Mouse (Mus musculus): Measurements from ENCODE around the gene Ythdf2. TPM values are rescaled to one million over a fixed set of nuclear protein-coding genes. Genes with fewer than 3 reads are reported as not detected.
"Not testable (repeated sequence)": the region's sequence is repeated elsewhere in the genome, so short reads cannot be mapped to it uniquely, and the experiment has no call there.

The Ythdf2 gene
- polyA plus RNA-seq, 1 experiment from 2014 or later: 169 TPM

GRCm38 (mm10) chr4:132247451-132247997 lies 35.4 kb upstream of the Ythdf2 start:
- DNase-seq: no peak
- H3K4me2 ChIP-seq (ENCODE audit: low read length): no peak overlapping the region
- no peak overlapping the region for H3K27ac ChIP-seq (replicated peaks; ENCODE audit: low read depth, low read length)
- ATAC-seq (ENCODE audit: low FRiP score, low TSS enrichment): no peak
- no peaks in the 10 kb centered on the region for H3K4me1 ChIP-seq (ENCODE audit: control insufficient read depth, insufficient read depth, low read length)
- no peaks in the 10 kb centered on the region for H3K9me3 ChIP-seq (ENCODE audit: control insufficient read depth, low read length)
- no peaks in the 10 kb centered on the region for H3K27me3 ChIP-seq (ENCODE audit: control insufficient read depth, insufficient read depth, low read length)
- peaks cover 73% of the 10 kb centered on the region for H3K36me3 ChIP-seq (ENCODE audit: control insufficient read depth, insufficient read depth, low read length)
- WGBS: 92% methylated on average over 5 of the region's 5 CpGs
- H3K4me3 ChIP-seq (replicated peaks; ENCODE audit: low read depth, low read length): no peak overlapping the region
- no peak overlapping the region for H3K9ac ChIP-seq (replicated peaks; ENCODE audit: low read length)

DNA sequence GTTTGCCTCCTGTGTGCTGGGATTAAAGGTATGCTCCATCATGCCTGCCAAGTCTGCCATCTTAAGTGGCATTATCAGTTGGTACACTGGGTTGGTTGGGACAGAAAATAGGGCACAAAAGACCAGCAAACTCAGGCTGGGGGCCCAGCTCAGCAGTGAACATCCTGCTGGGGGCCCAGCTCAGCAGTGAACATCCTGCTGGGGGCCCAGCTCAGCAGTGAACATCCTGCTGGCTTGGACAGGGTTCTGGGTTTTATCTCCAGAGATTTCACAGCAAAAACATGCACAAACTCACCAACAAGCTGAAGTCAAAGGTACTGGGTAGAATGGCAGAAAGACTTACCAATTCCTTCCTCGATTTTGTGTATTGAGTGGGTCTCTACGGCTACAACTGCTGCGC lies 33.5 kb upstream of the Ythdf2 start:
- ATAC-seq (ENCODE audit: low FRiP score, low TSS enrichment): no peak
- DNase-seq: no peak
- H3K4me1 ChIP-seq (ENCODE audit: control insufficient read depth, insufficient read depth, low read length): no peaks in the 10 kb centered on the region
- 98% methylated on average over 3 of the region's 3 CpGs for WGBS
- H3K27me3 ChIP-seq (ENCODE audit: control insufficient read depth, insufficient read depth, low read length): no peaks in the 10 kb centered on the region
- H3K27ac ChIP-seq (replicated peaks; ENCODE audit: low read depth, low read length): no peak overlapping the region
- peaks cover 78% of the 10 kb centered on the region for H3K36me3 ChIP-seq (ENCODE audit: control insufficient read depth, insufficient read depth, low read length)
- H3K9ac ChIP-seq (replicated peaks; ENCODE audit: low read length): no peak overlapping the region
- no peak overlapping the region for H3K4me2 ChIP-seq (ENCODE audit: low read length)
- H3K9me3 ChIP-seq (ENCODE audit: control insufficient read depth, low read length): no peaks in the 10 kb centered on the region
- no peak overlapping the region for H3K4me3 ChIP-seq (replicated peaks; ENCODE audit: low read depth, low read length)

DNA sequence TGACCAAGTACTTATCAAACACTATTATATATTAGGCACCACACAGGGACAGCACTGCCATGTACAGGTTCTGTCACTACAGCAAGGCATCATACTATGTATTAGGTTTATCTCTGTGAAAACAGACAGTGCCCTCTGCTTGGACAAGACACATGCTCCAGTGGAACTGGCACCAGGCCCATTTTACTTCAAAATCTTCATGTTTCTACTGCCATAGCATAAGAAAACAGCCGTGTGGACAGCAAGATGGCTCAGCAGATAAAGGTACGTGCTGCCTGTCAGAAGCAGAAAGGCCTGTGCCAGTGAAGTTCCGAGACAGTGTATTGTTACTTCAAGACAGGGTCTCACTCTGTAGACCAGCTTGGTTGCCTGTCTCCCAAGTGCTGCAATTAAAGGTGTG lies 29.1 kb upstream of the Ythdf2 start:
- H3K9me3 ChIP-seq (ENCODE audit: control insufficient read depth, low read length): no peaks in the 10 kb centered on the region
- H3K36me3 ChIP-seq (ENCODE audit: control insufficient read depth, insufficient read depth, low read length): peaks cover 72% of the 10 kb centered on the region
- no peaks in the 10 kb centered on the region for H3K4me1 ChIP-seq (ENCODE audit: control insufficient read depth, insufficient read depth, low read length)
- H3K4me2 ChIP-seq (ENCODE audit: low read length): no peak overlapping the region
- no peak overlapping the region for H3K4me3 ChIP-seq (replicated peaks; ENCODE audit: low read depth, low read length)
- DNase-seq: no peak
- no peaks in the 10 kb centered on the region for H3K27me3 ChIP-seq (ENCODE audit: control insufficient read depth, insufficient read depth, low read length)
- H3K9ac ChIP-seq (replicated peaks; ENCODE audit: low read length): no peak overlapping the region
- no peak for ATAC-seq (ENCODE audit: low FRiP score, low TSS enrichment)
- H3K27ac ChIP-seq (replicated peaks; ENCODE audit: low read depth, low read length): no peak overlapping the region
- 88% methylated on average over 3 of the region's 3 CpGs for WGBS

- Histone ChIP-seq H3K27ac (replicated peaks; ENCODE audit: low read depth, low read length) (no peak overlapping the region), H3K36me3 (ENCODE audit: control insufficient read depth, insufficient read depth, low read length) (peaks cover 72% of the 10 kb centered on the region), H3K27me3 (ENCODE audit: control insufficient read depth, insufficient read depth, low read length) (no peaks in the 10 kb centered on the region), H3K9ac (replicated peaks; ENCODE audit: low read length) (no peak overlapping the region), H3K9me3 (ENCODE audit: control insufficient read depth, low read length) (no peaks in the 10 kb centered on the region), H3K4me1 (ENCODE audit: control insufficient read depth, insufficient read depth, low read length) (no peaks in the 10 kb centered on the region), H3K4me2 (ENCODE audit: low read length) (no peak overlapping the region), H3K4me3 (replicated peaks; ENCODE audit: low read depth, low read length) (no peak overlapping the region)
- ATAC-seq (ENCODE audit: low FRiP score, low TSS enrichment): no peak
- 86% methylated on average over 3 of the region's 3 CpGs for WGBS
- no peak for DNase-seq
Measured at GRCm38 (mm10) chr4:132240367-132240766, 28.3 kb upstream of the Ythdf2 start.

- WGBS: 84% methylated on average over 4 of the region's 4 CpGs
- H3K4me1 ChIP-seq (ENCODE audit: control insufficient read depth, insufficient read depth, low read length): no peaks in the 10 kb centered on the region
- H3K9me3 ChIP-seq (ENCODE audit: control insufficient read depth, low read length): no peaks in the 10 kb centered on the region
- peaks cover 84% of the 10 kb centered on the region for H3K36me3 ChIP-seq (ENCODE audit: control insufficient read depth, insufficient read depth, low read length)
- no peak overlapping the region for H3K4me2 ChIP-seq (ENCODE audit: low read length)
- no peak overlapping the region for H3K4me3 ChIP-seq (replicated peaks; ENCODE audit: low read depth, low read length)
- ATAC-seq (ENCODE audit: low FRiP score, low TSS enrichment) (no peak), DNase-seq (no peak)
- no peak overlapping the region for H3K9ac ChIP-seq (replicated peaks; ENCODE audit: low read length)
- H3K27ac ChIP-seq (replicated peaks; ENCODE audit: low read depth, low read length): no peak overlapping the region
- H3K27me3 ChIP-seq (ENCODE audit: control insufficient read depth, insufficient read depth, low read length): no peaks in the 10 kb centered on the region
Measured at GRCm38 (mm10) chr4:132238356-132238755, 26.3 kb upstream of the Ythdf2 start.

DNA sequence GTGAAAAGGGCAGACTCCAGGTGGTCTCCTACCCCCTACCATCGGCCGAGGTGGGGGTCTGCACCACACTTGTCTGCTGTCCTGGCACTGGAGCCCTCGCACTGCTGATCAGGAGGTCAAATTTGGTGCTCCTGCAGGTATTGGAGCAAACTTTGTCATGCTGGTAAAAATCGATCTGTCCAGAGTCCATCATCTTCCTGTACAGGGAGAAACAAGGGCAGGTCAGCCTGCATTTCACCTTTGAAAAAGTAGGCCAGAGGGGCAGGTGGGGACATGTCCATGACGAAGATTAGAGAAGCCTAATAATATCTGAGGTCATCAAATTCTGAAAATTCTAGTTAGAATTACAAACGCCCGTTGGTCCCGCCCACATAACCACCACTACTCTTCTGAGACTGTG lies 22.6 kb upstream of the Ythdf2 start:
- Histone ChIP-seq H3K4me1 (ENCODE audit: control insufficient read depth, insufficient read depth, low read length) (no peaks in the 10 kb centered on the region), H3K27me3 (ENCODE audit: control insufficient read depth, insufficient read depth, low read length) (no peaks in the 10 kb centered on the region), H3K27ac (replicated peaks; ENCODE audit: low read depth, low read length) (no peak overlapping the region), H3K36me3 (ENCODE audit: control insufficient read depth, insufficient read depth, low read length) (peaks cover 85% of the 10 kb centered on the region), H3K4me3 (replicated peaks; ENCODE audit: low read depth, low read length) (no peak overlapping the region), H3K9me3 (ENCODE audit: control insufficient read depth, low read length) (no peaks in the 10 kb centered on the region), H3K4me2 (ENCODE audit: low read length) (no peak overlapping the region), H3K9ac (replicated peaks; ENCODE audit: low read length) (no peak overlapping the region)
- no peak for ATAC-seq (ENCODE audit: low FRiP score, low TSS enrichment)
- no peak for DNase-seq
- 94% methylated on average over 8 of the region's 8 CpGs for WGBS

DNA sequence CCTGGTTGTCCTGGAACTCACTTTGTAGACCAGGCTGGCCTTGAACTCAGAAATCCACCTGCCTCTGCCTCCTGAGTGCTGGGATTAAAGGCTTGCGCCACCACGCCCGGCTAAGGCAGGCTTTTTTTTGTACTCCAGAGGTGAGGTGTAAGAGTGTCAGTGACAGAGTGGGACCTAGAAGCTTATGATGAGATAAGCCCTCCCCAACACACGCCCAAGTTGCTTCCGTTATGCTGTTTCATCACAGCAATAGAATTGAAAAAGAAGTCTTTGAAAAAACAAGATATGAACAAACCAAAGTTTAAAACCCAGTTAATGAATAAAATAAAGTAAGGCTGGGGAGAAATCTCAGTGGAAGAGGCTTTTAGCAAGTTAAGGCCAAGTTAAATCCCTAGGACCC lies 18.3 kb upstream of the Ythdf2 start:
- Histone ChIP-seq H3K9me3 (ENCODE audit: control insufficient read depth, low read length) (no peaks in the 10 kb centered on the region), H3K4me1 (ENCODE audit: control insufficient read depth, insufficient read depth, low read length) (no peaks in the 10 kb centered on the region), H3K27ac (replicated peaks; ENCODE audit: low read depth, low read length) (no peak overlapping the region), H3K27me3 (ENCODE audit: control insufficient read depth, insufficient read depth, low read length) (no peaks in the 10 kb centered on the region), H3K9ac (replicated peaks; ENCODE audit: low read length) (no peak overlapping the region), H3K4me3 (replicated peaks; ENCODE audit: low read depth, low read length) (no peak overlapping the region), H3K36me3 (ENCODE audit: control insufficient read depth, insufficient read depth, low read length) (peaks cover 96% of the 10 kb centered on the region), H3K4me2 (ENCODE audit: low read length) (no peak overlapping the region)
- 97% methylated on average over 5 of the region's 5 CpGs for WGBS
- ATAC-seq (ENCODE audit: low FRiP score, low TSS enrichment) (no peak), DNase-seq (no peak)

DNA sequence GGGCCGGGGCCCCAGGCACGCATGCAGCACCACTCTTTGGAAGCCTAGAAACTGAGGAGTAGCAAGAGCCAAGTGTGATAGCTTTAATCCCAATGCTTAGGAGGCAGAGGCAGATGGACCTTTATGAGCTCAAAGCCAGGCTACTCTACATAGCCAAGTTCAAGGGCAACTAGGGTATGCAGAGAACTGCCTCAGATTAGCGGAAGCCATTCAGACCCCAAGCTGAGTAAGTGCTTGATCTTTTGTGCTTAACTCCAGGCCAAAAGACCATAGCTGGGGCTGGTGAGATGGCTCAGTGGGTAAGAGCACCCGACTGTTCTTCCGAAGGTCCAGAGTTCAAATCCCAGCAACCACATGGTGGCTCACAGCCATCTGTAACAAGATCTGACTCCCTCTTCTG lies 9.9 kb upstream of the Ythdf2 start:
- DNase-seq; H3K9me3 ChIP-seq (ENCODE audit: control insufficient read depth, low read length); H3K9ac ChIP-seq (replicated peaks; ENCODE audit: low read length); H3K4me1 ChIP-seq (ENCODE audit: control insufficient read depth, insufficient read depth, low read length); H3K4me3 ChIP-seq (replicated peaks; ENCODE audit: low read depth, low read length); H3K4me2 ChIP-seq (ENCODE audit: low read length); H3K27ac ChIP-seq (replicated peaks; ENCODE audit: low read depth, low read length); H3K27me3 ChIP-seq (ENCODE audit: control insufficient read depth, insufficient read depth, low read length); ATAC-seq (ENCODE audit: low FRiP score, low TSS enrichment): not testable (repeated sequence)
- H3K36me3 ChIP-seq (ENCODE audit: control insufficient read depth, insufficient read depth, low read length): peaks cover 47% of the 10 kb centered on the region
- WGBS: 90% methylated on average over 5 of the region's 5 CpGs

DNA sequence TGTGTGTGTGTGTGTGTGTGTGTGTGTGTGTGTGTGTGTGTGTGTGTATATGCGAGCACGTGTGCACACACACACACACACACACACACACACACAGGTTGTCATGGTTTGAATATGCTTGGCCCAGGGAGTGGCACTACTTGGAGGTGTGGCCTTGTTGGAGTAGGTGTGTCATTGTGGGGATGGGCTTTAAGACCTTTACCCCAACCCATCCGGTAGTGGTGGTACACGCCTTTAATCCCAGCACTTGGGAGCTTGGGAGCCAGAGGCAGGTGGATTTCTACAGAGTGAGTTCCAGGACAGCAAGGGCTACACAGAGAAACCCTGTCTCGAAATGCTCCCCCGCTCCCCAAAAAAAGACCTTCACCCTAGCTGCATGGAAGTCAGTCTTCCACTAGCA lies 6.3 kb upstream of the Ythdf2 start:
- H3K4me3 ChIP-seq (replicated peaks; ENCODE audit: low read depth, low read length); H3K4me2 ChIP-seq (ENCODE audit: low read length); DNase-seq; H3K9ac ChIP-seq (replicated peaks; ENCODE audit: low read length); H3K27me3 ChIP-seq (ENCODE audit: control insufficient read depth, insufficient read depth, low read length); H3K9me3 ChIP-seq (ENCODE audit: control insufficient read depth, low read length); H3K4me1 ChIP-seq (ENCODE audit: control insufficient read depth, insufficient read depth, low read length); H3K27ac ChIP-seq (replicated peaks; ENCODE audit: low read depth, low read length); ATAC-seq (ENCODE audit: low FRiP score, low TSS enrichment): not testable (repeated sequence)
- 78% methylated on average over 5 of the region's 6 CpGs for WGBS
- H3K36me3 ChIP-seq (ENCODE audit: control insufficient read depth, insufficient read depth, low read length): peaks cover 13% of the 10 kb centered on the region; the same call in 1 of the 2 replicates

Measured in midbrain, embryonic 14.5 days (tissue).